Mouse (Mus musculus) 416B (cell line): ENCODE results near the gene Mrpl33.
"Not testable (repeated sequence)": the region's sequence is repeated elsewhere in the genome, so short reads cannot be mapped to it uniquely, and the experiment has no call there.

ENCODE experiments used
- DNase-seq: peaks from one replicate; pipeline ENCODE4 v3.0.0; 2011; ENCODE audit warnings: low read depth

Mrpl33 gene

DNA sequence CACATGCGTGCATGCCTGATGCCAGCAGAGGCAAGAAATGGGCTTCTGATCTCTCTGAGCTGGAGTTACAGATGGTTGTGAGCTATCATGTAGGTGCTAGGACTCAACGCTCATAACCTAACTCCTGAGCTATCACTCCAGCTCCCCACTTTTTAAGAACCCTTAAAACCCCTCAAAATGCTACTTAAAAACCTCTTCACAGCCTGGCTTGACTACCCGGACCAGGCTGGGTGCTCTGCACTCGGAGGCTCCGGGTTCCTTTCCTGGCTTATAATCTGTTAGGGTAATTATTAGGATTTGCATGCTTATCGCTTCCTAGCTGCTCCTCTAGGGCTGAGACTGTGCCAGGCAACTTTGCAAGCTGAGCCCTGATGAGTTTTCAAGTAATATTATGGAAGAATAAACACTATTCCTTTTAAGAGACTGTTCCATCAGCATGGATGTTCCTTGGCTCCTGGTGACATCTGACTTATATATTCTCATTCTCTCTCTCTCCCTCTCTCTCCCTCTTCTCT is 752 bp downstream of the Mrpl33 start:
- peak; percentile 32 for DNase-seq

DNA sequence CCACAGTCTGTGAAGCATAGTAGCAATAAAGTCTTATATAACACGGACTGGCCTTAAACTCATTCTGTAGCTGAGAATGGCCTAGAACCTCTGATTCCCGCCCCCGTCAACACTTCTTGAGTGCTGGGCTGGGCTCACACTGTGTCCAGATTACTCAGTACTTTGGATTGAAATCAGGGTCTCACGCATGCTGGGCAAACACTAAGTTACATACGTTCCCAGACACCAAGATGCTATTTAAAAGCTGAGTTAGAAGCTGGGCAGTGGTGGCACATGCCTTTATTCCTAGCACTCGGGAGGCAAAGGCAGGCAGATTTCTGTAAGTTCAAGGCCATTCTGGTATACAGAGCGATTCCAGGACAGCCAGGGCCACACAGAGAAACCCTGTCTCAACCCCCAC is 1.4 kb downstream of the Mrpl33 start:
- DNase-seq, result no peak

DNA sequence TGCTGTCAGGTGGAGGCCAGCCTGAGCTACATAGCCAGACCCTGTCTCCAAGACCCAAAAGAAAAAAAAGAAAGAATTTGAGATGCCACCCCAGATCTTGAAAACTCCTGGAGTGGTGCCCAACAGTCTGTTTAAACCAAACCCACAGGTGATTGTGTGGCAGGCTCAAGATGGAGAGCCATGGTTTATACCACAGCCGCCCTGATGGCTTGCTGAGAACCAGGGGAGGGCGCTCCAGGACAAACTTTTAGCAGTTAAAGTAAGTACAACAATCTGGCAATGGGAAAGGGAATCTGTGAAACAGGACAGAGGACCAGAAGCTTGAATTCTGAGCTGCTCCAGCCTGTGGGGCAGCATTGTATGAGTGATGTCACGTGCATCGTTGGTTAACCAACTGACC is 1.8 kb downstream of the Mrpl33 start:
- peak; percentile 89 for DNase-seq

DNA sequence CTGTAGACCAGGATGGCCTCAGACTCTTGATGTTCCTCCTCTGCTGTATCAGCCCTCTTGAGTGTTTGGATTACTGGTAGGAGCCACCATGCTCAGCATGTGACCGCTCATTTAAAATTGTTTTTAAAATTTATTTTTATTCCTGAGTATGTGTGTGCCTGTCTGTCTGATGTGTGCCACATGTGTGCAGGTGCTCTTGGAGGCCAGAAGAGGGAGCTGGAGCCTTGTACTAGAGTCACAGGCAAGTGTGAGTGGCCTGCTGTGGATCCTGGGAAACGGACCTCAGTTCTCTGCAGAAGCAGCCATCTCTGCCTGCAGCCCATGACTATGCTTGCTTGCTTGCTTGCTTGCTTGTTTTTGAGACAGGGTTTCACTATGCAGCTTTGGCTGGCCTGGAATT is 2.4 kb downstream of the Mrpl33 start:
- DNase-seq, result peak; percentile 80

DNA sequence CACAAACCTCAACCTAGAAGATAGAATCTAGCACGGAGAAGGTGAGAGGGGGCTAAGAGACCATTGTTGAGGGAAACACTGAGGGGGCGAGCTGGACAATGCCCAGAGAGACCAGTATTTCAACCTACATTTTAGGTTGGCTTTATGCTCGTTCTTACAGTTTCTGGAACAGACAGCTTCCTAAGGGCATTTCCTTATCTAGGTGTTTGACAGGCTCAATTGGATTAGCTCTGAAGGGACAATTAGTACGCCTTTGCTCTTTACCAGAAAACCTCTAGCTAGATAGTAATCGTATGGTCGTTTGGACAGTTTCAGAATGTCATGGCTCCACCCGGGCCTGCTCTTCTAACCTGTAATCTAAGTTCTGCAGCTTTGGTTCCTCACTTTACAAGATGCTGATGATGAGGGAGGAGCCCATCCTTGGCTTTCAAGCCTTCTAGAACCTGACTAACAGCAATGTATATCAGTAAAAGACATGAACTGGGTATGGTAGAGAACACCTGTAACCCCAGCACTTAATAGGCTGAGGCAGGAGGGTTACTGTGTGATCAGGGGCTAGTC is 4.5 kb downstream of the Mrpl33 start:
- no peak for DNase-seq

DNA sequence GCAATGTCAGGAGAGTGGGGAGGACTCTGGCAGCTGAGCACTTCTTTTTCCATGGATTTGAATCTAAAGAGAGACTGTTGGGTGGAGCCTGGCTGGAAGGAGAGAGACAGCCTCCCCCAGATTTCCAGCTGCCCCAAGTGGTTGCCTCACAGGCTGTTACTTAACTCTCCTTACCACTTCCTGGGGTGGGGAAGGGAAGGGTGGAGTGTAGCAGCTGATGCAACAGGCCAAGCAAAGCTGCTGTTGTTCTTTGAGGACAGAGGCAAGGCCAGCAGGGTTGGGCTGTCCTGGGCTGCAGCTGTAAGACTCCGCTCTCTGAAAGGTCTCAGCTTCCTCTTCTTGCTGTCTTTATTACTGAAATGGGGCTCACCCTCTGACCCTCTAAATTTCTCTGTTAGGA is 5.6 kb downstream of the Mrpl33 start:
- peak; percentile 96 for DNase-seq

DNA sequence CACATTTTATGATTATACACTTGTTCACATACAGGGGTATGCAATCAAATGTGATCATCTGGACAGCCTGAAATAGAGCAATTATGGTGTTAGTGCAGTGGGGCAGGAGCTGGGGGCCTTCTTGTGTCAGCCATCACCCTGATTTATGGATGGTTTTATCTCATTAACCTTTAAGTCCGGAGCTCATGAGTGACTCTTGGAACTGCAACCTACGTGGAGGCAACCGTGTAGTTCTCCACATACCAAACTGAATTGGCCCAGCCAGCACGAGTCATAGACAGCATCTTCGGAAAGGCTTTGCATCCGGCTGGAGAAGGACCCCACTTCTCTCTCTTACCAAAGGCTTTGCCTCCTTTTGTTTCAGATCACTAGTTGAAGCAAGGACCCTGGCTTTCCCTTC is 7.0 kb downstream of the Mrpl33 start:
- DNase-seq, result no peak

DNA sequence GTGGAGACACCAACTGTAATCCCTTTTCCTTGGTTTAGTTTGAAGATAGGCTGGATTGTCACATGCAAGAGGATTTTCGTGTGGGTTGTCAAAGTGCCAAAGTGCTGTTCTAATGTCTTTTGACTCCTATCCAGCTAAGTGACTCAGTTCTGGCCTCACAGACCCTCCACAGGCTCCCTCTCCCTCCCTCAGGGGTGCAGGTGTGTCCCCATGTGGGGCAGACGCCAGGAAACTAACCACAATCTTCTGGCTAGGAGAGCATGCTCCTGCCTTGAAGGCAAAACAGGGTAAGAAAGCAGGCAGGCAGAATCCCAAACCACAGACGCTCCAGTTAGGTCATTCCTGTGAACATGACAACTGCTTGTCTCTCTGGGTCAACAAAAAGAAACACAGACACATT is 9.4 kb downstream of the Mrpl33 start:
- peak; percentile 34 for DNase-seq

DNA sequence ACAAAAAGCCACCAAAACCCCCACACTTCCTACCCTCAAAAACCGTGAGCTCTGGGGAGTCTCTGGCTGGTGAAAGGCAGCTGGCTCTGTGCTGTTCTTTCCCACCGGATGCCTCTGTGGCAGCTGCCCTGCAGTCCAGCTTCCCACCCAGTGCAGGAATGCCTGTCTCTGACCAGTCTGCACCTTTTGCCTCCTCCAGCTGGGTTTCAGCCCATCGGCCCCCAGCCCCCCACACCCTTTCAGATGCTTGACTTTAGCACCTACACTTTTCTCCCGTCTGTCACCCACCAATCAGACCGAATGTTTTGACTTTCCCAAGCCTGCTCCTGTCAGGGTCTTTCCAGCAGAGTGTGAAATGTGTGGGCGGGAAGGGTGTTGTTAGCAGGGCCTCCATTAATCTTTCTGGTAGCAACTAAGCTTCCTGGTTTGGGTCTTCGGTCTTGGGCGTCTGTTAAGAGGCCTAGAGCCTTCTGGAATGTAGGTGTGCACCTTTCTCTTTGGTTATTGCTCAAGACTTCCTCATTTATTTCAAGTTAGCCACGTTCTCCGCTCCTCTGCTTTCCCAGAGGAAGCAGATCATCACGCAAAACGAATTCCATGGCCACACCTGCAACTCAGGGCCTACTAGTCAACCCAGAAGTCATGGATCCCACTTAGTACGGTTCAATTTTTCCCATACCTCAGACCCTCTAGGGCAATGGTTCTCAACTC is 13.8 kb downstream of the Mrpl33 start:
- no peak for DNase-seq

DNA sequence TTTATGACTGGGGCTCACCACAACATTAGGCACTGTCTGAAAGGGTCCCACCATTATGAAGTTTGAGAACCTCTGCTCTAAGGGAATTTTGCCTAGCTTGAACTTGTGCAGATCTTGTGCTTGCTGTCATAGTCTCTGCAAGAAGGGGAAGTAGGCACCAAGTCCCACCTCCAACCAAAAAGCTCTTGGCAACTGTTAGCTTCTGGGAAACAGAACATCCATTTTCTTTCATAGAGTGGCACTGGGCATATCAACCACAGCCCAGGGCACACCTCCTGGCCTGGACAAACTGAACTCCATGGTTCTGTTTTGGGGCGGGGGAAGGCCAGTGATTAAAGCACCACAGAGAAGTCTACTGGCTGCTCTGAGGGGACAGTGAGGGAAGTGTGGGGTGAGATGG is 14.5 kb downstream of the Mrpl33 start:
- DNase-seq, result no peak

DNA sequence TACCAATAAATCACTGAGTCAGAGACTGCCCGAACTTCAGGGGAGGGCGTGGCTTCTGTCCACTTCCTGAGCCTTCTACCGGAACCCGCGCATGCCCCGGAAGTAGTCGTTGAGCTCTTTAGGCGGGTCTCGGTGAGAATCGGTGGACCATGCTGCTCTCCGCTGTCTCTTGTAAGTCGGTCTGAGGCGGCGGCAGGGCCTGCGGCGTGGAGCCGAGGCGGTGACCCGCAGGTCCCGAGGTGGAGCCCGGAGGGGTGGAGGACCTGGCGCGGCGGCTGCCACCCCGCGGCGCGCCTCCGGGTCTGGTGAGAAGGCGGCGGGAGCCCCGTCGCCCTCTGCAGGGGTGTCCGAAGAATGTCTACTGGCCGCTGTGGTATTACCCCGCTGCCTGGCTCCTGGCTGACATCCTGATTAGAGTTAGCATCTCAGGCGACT is 17.1 kb downstream of the Mrpl33 start:
- peak; percentile 93 for DNase-seq

DNA sequence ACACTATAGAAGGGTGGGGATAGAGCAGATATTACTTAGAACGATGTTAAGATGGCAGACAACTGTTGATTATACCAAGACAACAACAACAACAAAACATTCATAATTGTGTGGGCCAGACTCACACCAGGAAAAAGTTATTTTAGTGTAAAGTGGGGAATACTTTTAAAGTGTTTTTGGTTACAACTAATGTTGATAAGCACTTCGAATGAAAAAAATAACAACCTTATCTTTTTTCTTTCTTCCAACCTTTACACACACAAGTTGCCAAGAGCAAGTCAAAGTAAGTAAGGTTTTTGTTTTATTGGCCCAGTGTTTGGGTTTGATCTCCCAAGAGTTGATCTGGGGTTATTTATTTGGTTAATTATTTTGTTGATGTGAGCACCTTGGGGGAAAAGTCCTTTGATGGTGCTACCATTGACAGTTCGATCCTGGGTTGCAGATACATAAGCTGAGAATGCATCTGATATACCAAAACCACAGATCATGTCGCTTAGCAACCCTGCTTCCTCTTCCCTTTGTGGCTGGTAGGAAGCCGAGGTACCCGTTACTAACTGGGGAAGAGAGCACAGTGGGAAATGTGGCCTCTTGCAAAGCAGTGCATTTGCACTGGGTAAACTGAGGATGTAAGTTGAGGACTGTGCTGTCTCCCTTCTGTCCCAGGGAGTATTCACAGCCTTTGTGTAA is 17.7 kb downstream of the Mrpl33 start:
- peak; percentile 78 for DNase-seq

DNA sequence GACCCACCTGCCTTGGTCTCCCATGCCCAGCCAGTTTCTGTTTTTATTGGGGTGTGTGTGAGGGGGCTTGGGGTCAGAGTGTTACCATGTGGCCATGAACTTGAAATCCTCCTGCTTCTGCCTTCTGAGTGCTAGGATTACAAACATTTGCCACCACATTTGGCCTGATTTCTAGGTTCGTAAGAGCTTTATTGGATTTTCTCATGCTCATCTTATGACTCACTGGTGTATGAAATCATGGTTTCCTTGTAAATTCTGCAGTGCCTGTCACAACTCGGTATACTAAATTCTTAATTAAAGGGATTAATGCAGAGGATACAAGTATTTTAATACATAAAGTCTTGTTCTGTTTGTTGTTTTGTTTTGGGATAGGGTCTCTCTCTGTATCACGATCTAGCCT is 23.6 kb downstream of the Mrpl33 start:
- DNase-seq, result no peak

DNA sequence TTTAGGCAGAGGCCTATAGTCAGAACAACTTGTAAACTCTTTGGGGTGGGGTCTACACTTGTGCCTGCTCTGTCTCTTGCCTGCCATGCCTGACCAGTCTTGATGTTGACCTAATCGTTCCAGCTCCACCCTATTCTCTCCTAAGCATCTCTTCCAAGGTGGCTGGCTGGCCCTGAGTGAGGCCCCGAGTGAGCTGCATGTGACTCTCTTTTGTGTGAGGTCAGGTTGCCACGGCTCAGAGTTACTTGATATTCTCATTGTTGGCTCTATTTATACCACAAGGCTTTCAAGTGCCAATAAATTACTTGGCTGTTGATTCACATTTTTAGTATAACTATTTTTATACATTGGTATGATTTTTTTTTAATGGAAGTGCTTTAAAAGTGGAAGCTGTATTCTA is 30.4 kb downstream of the Mrpl33 start:
- no peak for DNase-seq

DNA sequence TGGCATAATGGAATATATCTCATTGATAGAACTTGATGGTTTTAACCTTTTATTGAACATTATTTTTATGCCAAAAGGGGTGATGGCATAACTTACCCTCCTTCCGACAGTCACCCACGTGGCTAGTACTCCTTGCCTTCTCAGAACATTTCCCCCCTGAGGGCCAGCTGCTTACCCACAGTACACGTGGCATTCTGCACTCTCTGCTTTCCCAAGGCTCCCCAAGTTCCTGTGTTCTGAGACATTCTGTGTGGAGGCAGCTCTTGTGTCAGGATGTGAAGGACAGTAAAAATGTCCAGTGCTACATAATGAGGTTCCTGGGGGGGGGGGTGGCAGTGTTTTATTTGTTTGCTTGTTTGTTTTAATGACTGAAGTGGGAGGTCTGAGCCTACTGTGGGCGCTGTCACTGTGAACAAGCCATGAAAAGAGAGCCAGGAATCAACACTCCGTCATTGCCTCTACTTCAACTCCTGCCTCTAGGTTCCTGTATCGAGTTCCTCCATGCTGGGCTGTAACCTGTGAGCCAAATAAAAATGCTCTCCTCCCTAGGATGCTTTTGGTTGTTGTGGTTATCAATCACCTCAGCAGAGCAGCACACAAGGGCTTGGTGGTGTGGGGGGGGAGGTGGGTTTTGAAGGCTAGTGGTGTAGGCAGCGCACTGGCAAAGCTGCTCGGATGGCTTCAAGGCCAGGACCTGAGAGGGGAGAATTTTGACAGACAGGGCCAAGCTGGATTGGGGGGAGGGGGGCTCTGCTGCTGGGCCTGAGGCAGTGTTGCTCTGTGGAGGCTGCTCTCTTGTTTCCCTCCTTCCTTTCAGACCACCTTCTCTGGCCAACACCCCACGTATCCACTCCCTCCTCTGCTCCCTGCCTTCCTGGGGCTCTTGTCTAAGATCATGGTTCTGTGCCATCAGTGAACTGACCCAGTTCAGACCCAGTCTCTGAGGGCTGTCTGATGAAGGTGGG is 31.1 kb downstream of the Mrpl33 start:
- DNase-seq, result no peak

DNA sequence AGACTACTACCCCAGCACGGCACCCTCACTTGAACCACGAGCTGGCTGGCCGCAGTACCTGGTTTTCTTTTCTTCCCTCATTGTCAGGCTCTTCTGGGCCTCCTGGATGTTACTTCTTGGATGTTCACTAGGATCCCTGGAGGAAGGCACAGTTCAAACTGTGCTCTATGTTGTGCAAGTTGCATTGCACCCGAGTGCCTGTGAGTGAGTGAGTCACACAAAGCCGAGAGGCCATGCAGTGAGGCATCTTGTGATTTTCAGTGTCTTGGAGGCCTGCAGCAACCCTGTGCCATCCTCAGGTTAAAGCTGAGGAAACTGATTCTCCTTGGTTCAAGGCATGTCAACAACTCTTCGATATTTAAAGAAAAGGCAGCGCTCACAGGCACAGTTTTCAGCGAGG is 31.8 kb downstream of the Mrpl33 start:
- DNase-seq, result peak; percentile 34

DNA sequence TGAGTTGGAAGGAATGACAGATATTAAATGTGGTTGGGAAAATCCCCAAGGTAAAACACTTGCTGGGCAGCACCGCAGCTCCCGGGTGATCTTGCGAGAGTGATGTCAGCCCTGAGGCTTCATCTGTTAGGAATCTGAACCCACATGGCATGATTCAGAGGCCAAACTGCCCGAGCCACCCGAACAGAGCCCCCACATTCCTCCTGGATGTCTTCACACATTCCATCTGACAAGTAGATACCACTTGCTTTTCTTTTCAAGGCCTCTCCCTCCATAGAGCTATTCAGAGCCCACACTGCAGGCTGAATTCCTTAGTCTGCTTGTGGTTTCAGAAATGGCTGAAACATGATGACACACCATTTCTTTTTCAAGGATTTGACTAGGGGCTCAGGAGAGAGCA is 33.3 kb downstream of the Mrpl33 start:
- peak; percentile 12 for DNase-seq

DNA sequence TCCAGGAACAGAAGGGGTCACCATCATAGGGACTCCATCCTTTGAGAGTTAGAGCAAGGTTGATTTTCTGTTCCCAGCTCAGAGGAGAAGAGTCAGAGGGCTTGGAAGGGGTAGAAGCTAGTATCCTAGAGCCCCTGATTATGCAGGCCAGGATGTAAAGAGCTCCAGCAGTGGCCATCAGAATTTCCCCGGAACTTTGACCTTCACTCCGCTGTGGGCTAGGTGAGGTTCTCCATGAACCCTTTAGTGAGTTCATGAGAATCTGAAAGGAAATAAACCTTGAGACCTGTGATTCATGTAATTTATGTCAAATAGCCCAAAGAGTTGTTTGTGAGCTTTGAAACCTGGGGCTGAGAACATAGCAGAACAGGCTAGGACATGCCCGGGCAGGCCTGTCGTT is 34.4 kb downstream of the Mrpl33 start:
- DNase-seq, result not testable (repeated sequence)

DNA sequence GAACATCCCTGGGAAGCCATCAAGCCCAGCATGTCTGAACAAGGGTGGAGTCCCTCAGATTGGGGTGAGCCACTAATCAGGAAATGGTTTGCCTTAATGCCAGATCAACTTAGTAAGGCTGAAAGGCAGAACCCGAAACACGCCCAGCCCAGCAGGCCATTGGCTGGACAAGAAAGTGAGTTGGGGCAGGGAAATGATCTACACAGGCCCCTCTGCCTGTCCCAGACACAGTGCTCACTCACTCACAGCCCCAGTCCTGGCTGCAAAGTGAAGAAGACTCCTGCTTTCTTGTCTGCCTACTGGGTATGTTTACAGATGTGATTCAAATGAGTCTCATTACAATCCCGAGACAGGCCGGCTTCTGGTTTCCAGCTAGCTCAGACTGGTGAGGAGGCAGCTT is 37.4 kb downstream of the Mrpl33 start:
- peak; percentile 30 for DNase-seq

DNA sequence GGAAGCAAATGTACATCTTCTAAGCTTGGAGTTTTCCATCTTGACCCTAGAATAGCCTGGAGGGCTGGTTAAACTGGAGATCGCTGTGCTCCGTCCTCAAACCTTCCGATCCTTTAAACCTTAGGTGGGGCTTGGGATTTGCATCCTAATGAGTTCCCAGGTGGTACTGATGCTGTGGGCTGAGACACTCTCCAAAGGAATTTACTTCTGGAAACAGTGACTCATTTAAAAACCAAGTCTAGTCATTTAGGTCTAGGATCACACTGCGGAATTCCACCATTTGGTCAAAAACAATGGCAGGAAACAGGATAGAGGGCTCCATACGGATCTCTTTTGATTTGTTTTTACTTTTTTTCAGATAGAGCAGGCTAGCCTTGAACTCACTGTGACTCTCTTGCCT is 37.9 kb downstream of the Mrpl33 start:
- DNase-seq, result no peak

DNA sequence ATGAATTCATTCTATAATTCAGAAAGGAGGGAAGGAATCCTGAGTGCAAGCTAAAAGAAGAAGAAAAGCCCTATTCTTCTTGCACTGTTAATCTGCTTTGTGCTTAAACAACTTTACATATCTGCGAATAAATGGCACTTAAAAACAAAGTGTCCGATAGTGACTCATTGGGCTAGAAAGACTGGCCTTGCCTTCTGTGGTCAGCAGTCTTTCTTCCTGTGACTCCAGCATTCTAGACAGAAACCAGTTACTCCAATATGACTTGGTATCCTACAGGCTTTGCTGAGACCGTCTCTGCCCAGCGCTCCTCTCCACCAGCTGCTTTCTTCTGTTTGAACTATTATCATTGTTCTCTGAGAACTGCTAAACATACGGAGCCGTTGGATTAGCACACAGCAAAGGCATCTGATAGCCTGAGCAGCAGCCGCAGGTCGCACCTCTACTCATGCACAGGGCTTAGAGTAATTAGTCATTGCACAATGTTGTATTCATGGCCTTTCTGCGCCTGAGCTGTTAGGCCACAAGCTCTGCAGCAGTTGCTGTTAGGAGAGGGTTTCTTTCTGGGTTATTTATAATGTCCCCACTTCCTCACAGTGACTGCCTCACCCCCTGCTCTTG is 40.0 kb downstream of the Mrpl33 start:
- DNase-seq, result peak; percentile 95

DNA sequence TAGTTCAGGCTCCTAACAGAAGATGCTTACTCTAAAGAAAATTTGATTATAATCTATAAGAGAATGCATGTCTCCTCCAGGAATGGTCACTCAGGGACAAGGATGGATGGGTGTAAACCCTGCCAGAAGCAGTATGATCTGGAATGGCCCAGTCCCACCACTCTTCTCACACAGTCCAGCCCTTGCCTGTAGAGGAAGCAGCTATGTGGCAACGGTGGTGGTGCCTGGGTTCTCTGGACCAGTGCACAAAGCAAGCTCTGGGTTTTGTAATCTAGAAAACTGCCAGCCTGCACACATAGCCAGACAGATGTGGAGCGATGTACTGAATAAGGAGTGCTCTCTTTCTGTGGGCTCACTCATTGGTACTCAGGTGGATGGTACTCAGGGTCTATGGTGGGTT is 43.8 kb downstream of the Mrpl33 start:
- peak; percentile 42 for DNase-seq
